Mouse (Mus musculus): ENCODE results near the gene Rinl. TPM values are rescaled to one million over a fixed set of nuclear protein-coding genes. Genes with fewer than 3 reads are reported as not detected.

The Rinl gene
- 100 to 1,000 TPM in 1 of 2 experiments, 10 to 100 TPM in 1; 99.8 to 101 TPM for total RNA-seq (2023)

GRCm38 (mm10) chr7:28788307-28789195 lies at the start of gene Rinl:
Gene Rinl (plus strand): TSS chr7:28788969.

GRCm38 (mm10) chr7:28741709-28742438 lies 46.9 kb upstream of the Rinl start, which contains the start of the genes Mrps12 and Sars2:
Gene Mrps12 (minus strand): TSS chr7:28741820.
Gene Sars2 (plus strand): TSS chr7:28741992.

GRCm38 (mm10) chr7:28756079-28756478 lies 32.7 kb upstream of the Rinl start, which contains the start of gene Ccer2:
Gene Ccer2 (plus strand): TSS chr7:28756174.

GRCm38 (mm10) chr7:28766173-28766879 lies 22.4 kb upstream of the Rinl start, which contains the start of gene Sirt2:
Gene Sirt2 (plus strand): TSS chr7:28766735.

GRCm38 (mm10) chr7:28767462-28767965 lies 21.3 kb upstream of the Rinl start, which contains the start of gene Nfkbib:
Gene Nfkbib (minus strand): TSS chr7:28767512.

GRCm38 (mm10) chr7:28808221-28808941 lies 19.6 kb downstream of the Rinl start, which contains the start of gene Hnrnpl:
Gene Hnrnpl (plus strand): TSS chr7:28808541.

GRCm38 (mm10) chr7:28824941-28825685 lies 36.3 kb downstream of the Rinl start, which contains the start of gene Ech1:
Gene Ech1 (plus strand): TSS chr7:28825217.

GRCm38 (mm10) chr7:28833723-28834347 lies 45.1 kb downstream of the Rinl start, which contains the start of gene Lgals4:
Gene Lgals4 (plus strand): TSS chr7:28833854.

Other genes starting within 250 kb of the Rinl start
- not detected for gene Sycn, start 248.1 kb upstream of the Rinl start, total RNA-seq (2023)
- under 1 TPM; 0.22 to 0.44 TPM for gene Nccrp1, start 241.7 kb upstream of the Rinl start, total RNA-seq (2023)
- gene Samd4b, start 190.8 kb upstream of the Rinl start, total RNA-seq (2023): 10 to 100 TPM; 36.5 to 42.9 TPM
- 10 to 100 TPM; 12.1 to 12.6 TPM for gene Pak4, start 190.8 kb upstream of the Rinl start, total RNA-seq (2023)
- not detected for gene Acp7, start 157.6 kb upstream of the Rinl start, total RNA-seq (2023)
- gene Fbxo27, start 96.1 kb upstream of the Rinl start, total RNA-seq (2023): under 1 TPM; 0.18 to 0.33 TPM
- gene Fbxo17, start 72.2 kb upstream of the Rinl start, total RNA-seq (2023): 1 to 10 TPM; 2.8 to 3.5 TPM
- 10 to 100 TPM; 18.5 to 22.3 TPM for gene Mrps12, start 47.1 kb upstream of the Rinl start, total RNA-seq (2023)
- gene Sars2, start 47.0 kb upstream of the Rinl start, total RNA-seq (2023): 1 to 10 TPM; 8.6 to 8.7 TPM
- not detected for gene Ccer2, start 32.8 kb upstream of the Rinl start, total RNA-seq (2023)
- gene Sirt2, start 22.2 kb upstream of the Rinl start, total RNA-seq (2023): 10 to 100 TPM; 59.4 to 63.6 TPM
- 10 to 100 TPM; 34.4 to 38.3 TPM for gene Nfkbib, start 21.5 kb upstream of the Rinl start, total RNA-seq (2023)
- gene Hnrnpl, start 19.6 kb downstream of the Rinl start, total RNA-seq (2023): 100 to 1,000 TPM; 377 to 403 TPM
- 100 to 1,000 TPM; 105 to 107 TPM for gene Ech1, start 36.2 kb downstream of the Rinl start, total RNA-seq (2023)
- gene Lgals4, start 44.9 kb downstream of the Rinl start, total RNA-seq (2023): 10 to 100 TPM; 16.8 to 17.5 TPM
- gene Lgals7, start 74.9 kb downstream of the Rinl start, total RNA-seq (2023): not detected
- not detected for gene Capn12, start 92.5 kb downstream of the Rinl start, total RNA-seq (2023)
- gene Actn4, start 173.4 kb downstream of the Rinl start, total RNA-seq (2023): 100 to 1,000 TPM; 132 to 140 TPM
- gene Eif3k, start 192.9 kb downstream of the Rinl start, total RNA-seq (2023): 100 to 1,000 TPM; 183 to 186 TPM
- 10 to 100 TPM; 39.2 to 44.9 TPM for gene Map4k1, start 193.1 kb downstream of the Rinl start, total RNA-seq (2023)